Mouse (Mus musculus): Measurements from ENCODE around the gene Nme2.

GRCm38 (mm10) chr11:93940906-93941305 is 15.2 kb downstream of the Nme2 start:
- TF ChIP-seq GATA1 (IDR thresholded peaks at IDR 0.05; ENCODE audit: low read length) (no peak), TAL1 (IDR thresholded peaks at IDR 0.05; ENCODE audit: low read length) (no peak)

All from erythroblast, embryonic 14.5 days (primary cell).